Mouse (Mus musculus) bone marrow macrophage, adult 2 months (primary cell): ENCODE results near the gene Bak1.

ENCODE experiments used
- CTCF ChIP-seq: IDR thresholded peaks from 2 replicates; pipeline ENCODE4 v1.5.1; 2012; ENCODE audit warnings: low read depth, mild to moderate bottlenecking, low read length, moderate library complexity
- POLR2A ChIP-seq: IDR thresholded peaks from 2 replicates; pipeline ENCODE4 v1.6.1; 2012; ENCODE audit warnings: mild to moderate bottlenecking, low read depth, low read length, borderline replicate concordance

- no peak for TF ChIP-seq CTCF
- TF ChIP-seq POLR2A: no peak
Observed at GRCm38 (mm10) chr17:26972107-26972506, 56.7 kb downstream of the Bak1 start.
